Mouse (Mus musculus): ENCODE data around the gene Dmbt1. TPM values are rescaled to one million over a fixed set of nuclear protein-coding genes. Genes with fewer than 3 reads are reported as not detected.
"Not testable (repeated sequence)": the region's sequence is repeated elsewhere in the genome, so short reads cannot be mapped to it uniquely, and the experiment has no call there.

Gene Dmbt1
- under 1 TPM in 1 of 4 experiments, not detected in 3; 0.09 TPM for total RNA-seq (2022)

DNA sequence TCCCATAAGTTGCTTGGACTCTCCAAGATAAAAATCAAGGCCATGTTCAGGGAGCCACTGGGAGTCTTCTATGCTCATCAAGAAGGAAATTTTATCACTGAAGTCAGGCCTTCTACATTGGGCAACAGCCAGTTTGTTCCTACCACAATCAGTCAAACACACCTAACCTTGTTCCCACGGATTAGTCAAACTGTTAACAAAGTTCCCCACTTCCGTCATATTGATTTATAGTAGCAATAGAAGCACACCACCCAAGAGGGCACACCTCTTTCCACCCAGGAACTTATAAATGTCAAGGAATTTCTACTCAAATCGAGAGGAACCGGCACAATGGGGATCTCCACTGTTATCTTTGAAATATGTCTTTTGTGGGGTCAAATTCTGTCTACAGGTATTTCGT, at the start of gene Dmbt1:
Gene Dmbt1, plus strand, starts transcription at position 299 of the 400 bp plus-strand sequence.
- no peak for DNase-seq (ENCODE audit: low spot score)

GRCm38 (mm10) chr7:130982371-130982770, 49.5 kb upstream of the Dmbt1 start:
- DNase-seq (ENCODE audit: low spot score): no peak

DNA sequence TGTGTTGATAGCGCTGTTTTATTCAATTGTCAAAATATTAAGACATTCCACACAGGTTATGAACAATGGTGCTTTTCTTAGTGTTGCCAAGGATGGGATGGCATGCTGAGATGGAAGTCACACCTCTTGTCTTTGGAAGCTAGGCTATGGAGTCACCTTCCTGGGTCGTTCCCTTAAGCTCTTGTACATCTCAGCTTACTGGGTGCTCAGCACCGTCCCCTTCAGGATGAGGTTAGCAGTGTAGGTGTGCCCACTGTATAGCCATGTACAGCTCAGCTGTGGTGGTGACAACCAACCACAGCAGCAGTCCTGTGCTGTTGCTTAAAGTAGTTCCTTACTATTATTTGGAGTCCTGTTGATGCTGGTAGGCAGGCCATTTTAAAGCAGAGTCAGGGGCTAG, 49.0 kb upstream of the Dmbt1 start:
- DNase-seq (ENCODE audit: low spot score): no peak

- no peak for DNase-seq (ENCODE audit: low spot score)
Measured at GRCm38 (mm10) chr7:130984294-130984693, 47.6 kb upstream of the Dmbt1 start.

- DNase-seq (ENCODE audit: low spot score): no peak
Measured at GRCm38 (mm10) chr7:130985193-130985592, 46.7 kb upstream of the Dmbt1 start.

DNA sequence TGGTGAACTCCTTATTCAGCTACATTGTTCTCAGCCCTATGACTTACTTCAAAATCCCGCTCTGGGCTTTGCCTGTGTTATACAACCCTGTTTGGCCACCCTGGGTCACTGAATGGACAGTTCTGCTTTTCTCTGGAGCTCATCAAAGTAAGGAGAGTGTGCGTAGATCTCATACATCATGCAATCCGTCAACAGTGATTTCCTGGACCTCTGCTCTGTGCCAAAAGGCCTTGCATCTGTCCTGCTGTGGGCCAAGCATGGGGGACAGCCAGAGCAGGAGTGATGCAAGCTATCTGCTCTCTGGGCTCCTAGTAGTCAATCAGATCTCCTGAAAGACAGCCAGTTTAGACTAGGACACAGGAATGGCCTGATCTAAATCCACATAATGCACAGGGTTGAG, 46.1 kb upstream of the Dmbt1 start:
- no peak for DNase-seq (ENCODE audit: low spot score)

- no peak for DNase-seq (ENCODE audit: low spot score)
Measured at GRCm38 (mm10) chr7:130988146-130988545, 43.7 kb upstream of the Dmbt1 start.

- DNase-seq (ENCODE audit: low spot score): no peak
Measured at GRCm38 (mm10) chr7:130989371-130989770, 42.5 kb upstream of the Dmbt1 start.

DNA sequence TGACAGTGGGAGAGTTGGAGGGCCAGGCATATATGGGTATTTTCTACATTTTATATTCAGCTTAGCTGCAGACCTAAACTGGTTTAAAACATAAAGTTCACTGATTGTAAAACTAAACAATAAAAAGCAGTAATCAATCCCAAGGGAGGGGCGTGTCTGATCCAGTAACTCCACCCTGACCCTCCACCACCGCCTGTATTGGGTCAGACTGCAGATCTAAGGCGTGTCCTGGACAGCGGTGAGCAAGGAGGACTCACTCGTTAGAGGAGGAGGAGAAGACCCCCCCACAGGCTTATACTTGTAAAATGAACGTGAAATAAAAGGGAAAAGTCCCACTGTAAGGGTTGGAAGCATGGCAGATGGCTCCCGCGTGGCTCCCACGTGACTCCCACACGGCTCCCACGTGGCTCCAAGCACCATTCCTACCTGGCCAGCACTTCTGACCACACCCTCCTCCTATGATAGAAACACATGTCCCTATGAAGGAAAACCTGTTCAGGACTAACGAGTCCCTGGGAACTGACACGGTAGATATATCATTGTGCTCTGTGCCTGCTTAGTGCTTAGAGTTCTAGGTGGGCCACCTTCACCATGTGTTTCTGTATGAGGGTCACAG, 40.6 kb upstream of the Dmbt1 start:
- DNase-seq (ENCODE audit: low spot score): no peak

DNA sequence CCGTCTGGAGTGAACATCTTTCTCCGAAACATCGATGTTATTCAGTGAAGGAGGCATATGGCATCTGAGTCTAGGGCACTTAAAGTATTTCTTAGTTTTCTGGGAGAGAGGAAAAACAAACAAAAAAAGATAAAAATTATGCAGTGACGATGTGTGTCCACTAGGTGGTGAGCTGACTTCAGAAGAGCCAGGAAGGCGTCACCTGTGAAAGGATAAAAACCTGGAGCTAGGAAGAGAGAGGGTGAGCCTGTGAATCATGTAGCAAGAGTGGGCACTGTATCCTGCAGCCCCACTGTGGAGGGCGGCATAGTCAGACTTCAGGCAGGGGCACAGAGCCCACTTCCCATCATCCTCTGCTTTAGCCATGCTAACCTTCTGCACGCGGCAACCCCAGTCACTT, 37.9 kb upstream of the Dmbt1 start:
- DNase-seq (ENCODE audit: low spot score): no peak

- no peak for DNase-seq (ENCODE audit: low spot score)
Measured at GRCm38 (mm10) chr7:131001976-131002726, 29.7 kb upstream of the Dmbt1 start.

DNA sequence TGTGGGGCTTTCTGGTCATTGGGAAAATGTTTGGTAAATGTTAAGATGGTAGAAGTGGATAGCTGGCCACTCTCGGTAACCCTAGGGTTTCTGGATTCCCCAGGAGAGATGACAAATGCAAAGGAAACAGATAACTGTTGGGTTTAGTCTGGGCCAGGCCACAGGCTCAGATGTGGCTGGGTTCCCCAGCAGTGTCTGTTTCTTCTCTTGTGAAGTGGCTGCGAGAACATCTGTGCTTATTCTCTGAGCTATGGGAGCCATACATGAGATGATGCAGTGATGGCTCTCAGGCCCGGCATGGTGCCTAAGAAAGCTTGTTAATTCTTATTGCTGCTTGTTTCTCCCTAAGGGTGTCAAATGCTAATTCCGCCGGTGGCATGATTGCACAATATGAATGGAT, 27.8 kb upstream of the Dmbt1 start:
- no peak for DNase-seq (ENCODE audit: low spot score)

- no peak for DNase-seq (ENCODE audit: low spot score)
Measured at GRCm38 (mm10) chr7:131007221-131007620, 24.6 kb upstream of the Dmbt1 start.

DNA sequence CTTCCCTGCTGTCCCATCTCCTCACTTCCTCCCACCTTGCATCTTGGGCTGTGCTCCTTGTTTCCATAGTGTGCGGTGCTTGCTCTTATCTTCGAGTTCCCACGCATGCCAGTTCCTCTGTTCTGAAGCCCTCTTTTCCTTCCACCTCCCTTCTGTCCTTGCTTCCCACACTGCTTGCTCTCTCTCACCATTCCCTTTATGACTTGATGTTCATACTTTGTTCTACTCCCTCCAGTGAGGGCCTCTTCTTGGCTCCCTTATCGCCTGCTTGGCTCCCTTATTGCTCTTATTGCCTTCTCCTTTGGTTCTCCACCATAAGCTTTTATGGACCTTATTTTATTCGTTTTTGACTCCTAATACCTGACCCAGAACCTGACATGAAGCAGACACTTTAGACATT, 22.7 kb upstream of the Dmbt1 start:
- DNase-seq (ENCODE audit: low spot score): no peak

- no peak for DNase-seq (ENCODE audit: low spot score)
Measured at GRCm38 (mm10) chr7:131011901-131012300, 20.0 kb upstream of the Dmbt1 start.

DNA sequence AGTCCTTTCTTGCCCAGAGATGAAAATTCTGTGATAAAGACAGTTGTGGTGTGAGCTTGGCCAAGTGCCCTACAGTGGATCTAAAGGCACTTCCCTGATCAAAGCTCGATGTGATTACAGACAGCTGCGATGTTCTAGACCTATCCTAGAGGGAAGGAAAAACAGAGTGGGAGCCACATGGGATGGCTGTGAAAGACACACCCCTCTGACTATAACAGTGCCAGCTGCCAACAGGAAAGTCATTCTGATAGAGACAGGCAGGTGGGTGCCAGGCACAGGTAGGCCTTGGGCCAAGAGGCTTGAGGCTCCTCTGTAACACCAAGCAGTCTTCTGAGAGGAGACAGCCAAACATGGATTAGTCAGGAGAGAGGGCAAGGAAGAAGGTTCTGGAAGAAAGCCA, 12.7 kb upstream of the Dmbt1 start:
- no peak for DNase-seq (ENCODE audit: low spot score)

DNA sequence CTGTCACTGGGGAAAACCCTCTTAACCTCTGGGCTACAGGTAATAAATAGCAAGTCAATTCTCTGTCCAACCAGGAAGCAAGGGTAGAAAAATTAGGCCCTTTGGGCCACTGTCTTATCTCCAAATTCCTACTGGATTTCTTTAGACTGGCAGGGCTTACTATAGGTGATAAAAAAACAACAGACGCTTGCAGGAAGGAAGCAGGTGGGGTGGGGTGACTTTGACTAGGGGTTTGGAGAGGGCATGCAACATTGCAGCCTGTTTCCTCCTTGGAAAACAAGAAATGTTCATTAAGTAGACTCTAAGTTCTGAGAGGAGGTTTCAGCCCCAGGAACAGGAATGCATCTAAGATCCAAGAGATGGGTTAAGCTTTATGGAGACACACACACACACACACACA, 7.0 kb upstream of the Dmbt1 start:
- DNase-seq (ENCODE audit: low spot score): no peak

- no peak for DNase-seq (ENCODE audit: low spot score)
Measured at GRCm38 (mm10) chr7:131027557-131027956, 4.3 kb upstream of the Dmbt1 start.

GRCm38 (mm10) chr7:131036396-131036795, 4.5 kb downstream of the Dmbt1 start:
- no peak for DNase-seq (ENCODE audit: low spot score)

DNA sequence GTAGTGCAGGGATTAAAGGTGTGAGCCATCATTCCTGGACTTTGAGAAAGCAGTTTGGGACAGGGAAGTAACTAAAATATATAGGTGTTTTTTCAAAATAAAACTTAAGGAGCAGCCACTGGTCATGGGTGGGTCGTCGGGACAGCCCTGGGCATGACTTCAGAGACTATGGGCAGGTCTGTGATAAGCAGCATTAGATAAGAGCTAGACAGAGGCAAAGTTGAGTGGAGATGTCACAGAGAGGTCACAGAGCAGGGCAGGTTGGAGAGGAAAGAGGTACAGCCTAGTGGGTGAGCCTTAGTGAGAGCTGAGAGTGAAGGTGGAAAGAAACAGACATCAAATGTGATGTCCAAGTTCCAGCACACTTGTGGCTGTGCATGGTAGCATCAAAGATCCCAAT, 5.2 kb downstream of the Dmbt1 start:
- no peak for DNase-seq (ENCODE audit: low spot score)

- DNase-seq (ENCODE audit: low spot score): not testable (repeated sequence)
Measured at GRCm38 (mm10) chr7:131040760-131041159, 8.9 kb downstream of the Dmbt1 start.

- no peak for DNase-seq (ENCODE audit: low spot score)
Measured at GRCm38 (mm10) chr7:131042657-131043056, 10.8 kb downstream of the Dmbt1 start.

GRCm38 (mm10) chr7:131045258-131045835, 13.5 kb downstream of the Dmbt1 start:
- not testable (repeated sequence) for DNase-seq (ENCODE audit: low spot score)

Data from heart, adult 8-10 months (tissue).